Mouse (Mus musculus): ENCODE measurements around the gene Fam193a. TPM values are rescaled to one million over a fixed set of nuclear protein-coding genes. Genes with fewer than 3 reads are reported as not detected.

Gene Fam193a
- total RNA-seq, 1 experiment = 19.0 TPM

DNA sequence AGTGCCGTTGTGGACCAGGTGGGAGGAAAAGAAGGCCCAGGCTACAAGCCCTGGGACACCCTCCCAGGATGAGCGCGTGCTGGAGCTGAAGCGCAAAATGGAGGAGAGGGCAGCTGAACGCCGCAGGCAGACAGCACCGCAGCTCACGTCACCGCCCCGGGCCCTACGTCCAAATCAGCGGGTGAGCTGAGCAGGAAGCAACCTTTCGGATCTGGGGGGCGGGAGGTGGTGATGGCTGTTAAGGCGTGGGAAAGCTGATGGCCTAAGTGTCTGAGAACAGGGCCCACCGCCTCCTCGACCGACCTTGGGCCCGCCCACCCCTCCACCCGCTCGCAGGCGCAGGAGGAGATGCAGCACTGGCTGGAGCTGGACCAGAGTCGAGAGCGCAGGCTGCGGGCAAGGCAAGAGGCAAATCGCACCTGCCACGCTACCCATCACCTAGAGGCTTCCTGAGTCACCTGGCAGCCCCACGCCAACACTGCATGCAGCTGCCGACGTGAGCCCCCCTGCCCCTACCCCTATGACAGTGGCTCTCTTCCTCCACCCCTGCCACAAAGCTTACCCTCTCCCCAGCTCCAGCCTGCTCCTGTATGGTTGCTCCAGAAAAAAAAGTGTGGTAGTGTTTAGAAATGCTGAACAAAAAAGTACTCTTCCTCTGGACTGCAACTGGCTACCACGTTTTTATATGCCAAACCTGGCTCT lies 42.7 kb upstream of the Fam193a start:
- H3K4me1 ChIP-seq (ENCODE audit: control insufficient read depth in 2 of 2, insufficient read depth in 2 of 2, low read length in 2 of 2, poor library complexity in 1 of 2) = peaks cover 2 to 8% of the 10 kb centered on the region in 2 experiments; a peak in 2 of 4 replicates
- H3K27ac ChIP-seq (ENCODE audit: insufficient read depth, low read depth, low read length, poor library complexity, severe bottlenecking) = no peak overlapping the region
- DNase-seq (ENCODE audit: low read depth, low spot score) = peak; percentile 47
- no peak for TF ChIP-seq ZC3H11A (IDR thresholded peaks at IDR 0.05; ENCODE audit: borderline replicate concordance, low read depth, low read length)
- TF ChIP-seq MAFK (IDR thresholded peaks at IDR 0.05; ENCODE audit: insufficient read depth, low read depth, low read length) = no peak
- TF ChIP-seq CHD2 (IDR thresholded peaks at IDR 0.05; ENCODE audit: low read depth, low read length) = no peak
- no peak for TF ChIP-seq HCFC1 (IDR thresholded peaks at IDR 0.05; ENCODE audit: borderline replicate concordance, insufficient read depth, low read length)
- no peak for TF ChIP-seq ZNF384 (IDR thresholded peaks at IDR 0.05; ENCODE audit: low read depth, low read length)
- no peaks in the 10 kb centered on the region for H3K36me3 ChIP-seq (ENCODE audit: control insufficient read depth, insufficient read depth, low read length, poor library complexity, severe bottlenecking)
- no peaks in the 10 kb centered on the region for H3K9me3 ChIP-seq (ENCODE audit: control insufficient read depth, insufficient read depth, low read depth, low read length)
- in situ Hi-C loops (cut with MboI; ENCODE audit: low sequenced_read_pairs in 2 of 2, unreplicated experiment in 2 of 2) = no loop called here
- H3K9ac ChIP-seq (ENCODE audit: insufficient read depth, low read depth, low read length, poor library complexity, severe bottlenecking) = peak overlapping the region; percentile 63
- H3K4me3 ChIP-seq (ENCODE audit: insufficient read depth in 1 of 2, low read depth in 1 of 2, low read length in 2 of 2, poor library complexity in 1 of 2, severe bottlenecking in 1 of 2) = peak overlapping the region; percentile 40 to 60; a peak in 3 of 4 replicates

DNA sequence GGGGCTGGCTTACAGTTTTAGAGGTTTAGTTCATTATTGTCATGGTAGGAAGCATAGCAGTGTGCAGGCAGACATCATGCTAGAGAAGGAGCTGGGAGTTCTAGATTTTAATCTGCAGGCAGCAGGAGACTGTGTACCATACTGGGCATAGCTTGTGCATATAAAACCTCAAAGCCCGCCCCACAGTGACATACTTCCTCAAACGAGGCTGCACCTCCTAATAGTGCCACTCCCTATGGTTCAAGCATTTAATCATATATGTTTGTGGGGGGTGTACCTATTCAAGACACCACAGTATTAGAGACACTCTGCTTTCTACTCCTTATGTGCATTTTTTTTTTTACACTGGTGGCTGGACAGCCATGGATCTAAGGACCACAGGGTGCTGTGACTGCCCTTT lies 39.6 kb upstream of the Fam193a start:
- TF ChIP-seq ZC3H11A (IDR thresholded peaks at IDR 0.05; ENCODE audit: borderline replicate concordance, low read depth, low read length) (no peak), HCFC1 (IDR thresholded peaks at IDR 0.05; ENCODE audit: borderline replicate concordance, insufficient read depth, low read length) (no peak), MAFK (IDR thresholded peaks at IDR 0.05; ENCODE audit: insufficient read depth, low read depth, low read length) (no peak), ZNF384 (IDR thresholded peaks at IDR 0.05; ENCODE audit: low read depth, low read length) (no peak), CHD2 (IDR thresholded peaks at IDR 0.05; ENCODE audit: low read depth, low read length) (no peak)
- no peak overlapping the region for H3K4me3 ChIP-seq (ENCODE audit: insufficient read depth in 1 of 2, low read depth in 1 of 2, low read length in 2 of 2, poor library complexity in 1 of 2, severe bottlenecking in 1 of 2)
- H3K36me3 ChIP-seq (ENCODE audit: control insufficient read depth, insufficient read depth, low read length, poor library complexity, severe bottlenecking) = no peaks in the 10 kb centered on the region
- H3K9me3 ChIP-seq (ENCODE audit: control insufficient read depth, insufficient read depth, low read depth, low read length) = no peaks in the 10 kb centered on the region
- in situ Hi-C loops (cut with MboI; ENCODE audit: low sequenced_read_pairs in 2 of 2, unreplicated experiment in 2 of 2) = no loop called here
- DNase-seq (ENCODE audit: low read depth, low spot score) = no peak
- peaks cover 4 to 9% of the 10 kb centered on the region in 2 experiments; a peak in 2 of 4 replicates for H3K4me1 ChIP-seq (ENCODE audit: control insufficient read depth in 2 of 2, insufficient read depth in 2 of 2, low read length in 2 of 2, poor library complexity in 1 of 2)
- no peak overlapping the region for H3K9ac ChIP-seq (ENCODE audit: insufficient read depth, low read depth, low read length, poor library complexity, severe bottlenecking)
- H3K27ac ChIP-seq (ENCODE audit: insufficient read depth, low read depth, low read length, poor library complexity, severe bottlenecking) = no peak overlapping the region

DNA sequence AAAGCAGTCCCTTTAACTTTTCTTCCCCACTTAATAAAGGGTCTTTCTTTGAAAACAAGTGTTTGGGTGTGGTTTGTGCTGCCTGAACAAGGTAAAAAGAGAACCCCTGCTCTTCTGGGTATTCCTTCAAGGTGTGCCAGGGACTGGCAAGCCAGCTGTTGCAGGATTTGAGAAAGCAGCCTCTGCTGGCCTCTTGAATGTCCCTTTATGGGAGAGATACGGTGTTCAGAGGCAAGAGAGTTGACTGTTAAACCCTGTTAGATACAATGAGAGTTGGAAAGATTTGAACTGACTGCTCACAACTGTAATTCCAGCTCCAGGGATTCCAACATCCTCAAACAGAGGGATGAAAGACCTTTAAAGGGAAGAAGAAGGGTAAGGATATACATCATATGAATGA lies 35.7 kb upstream of the Fam193a start:
- in situ Hi-C loops (cut with MboI; ENCODE audit: low sequenced_read_pairs in 2 of 2, unreplicated experiment in 2 of 2) = no loop called here
- TF ChIP-seq CHD2 (IDR thresholded peaks at IDR 0.05; ENCODE audit: low read depth, low read length) (no peak), MAFK (IDR thresholded peaks at IDR 0.05; ENCODE audit: insufficient read depth, low read depth, low read length) (no peak), HCFC1 (IDR thresholded peaks at IDR 0.05; ENCODE audit: borderline replicate concordance, insufficient read depth, low read length) (no peak), ZNF384 (IDR thresholded peaks at IDR 0.05; ENCODE audit: low read depth, low read length) (no peak), ZC3H11A (IDR thresholded peaks at IDR 0.05; ENCODE audit: borderline replicate concordance, low read depth, low read length) (no peak)

DNA sequence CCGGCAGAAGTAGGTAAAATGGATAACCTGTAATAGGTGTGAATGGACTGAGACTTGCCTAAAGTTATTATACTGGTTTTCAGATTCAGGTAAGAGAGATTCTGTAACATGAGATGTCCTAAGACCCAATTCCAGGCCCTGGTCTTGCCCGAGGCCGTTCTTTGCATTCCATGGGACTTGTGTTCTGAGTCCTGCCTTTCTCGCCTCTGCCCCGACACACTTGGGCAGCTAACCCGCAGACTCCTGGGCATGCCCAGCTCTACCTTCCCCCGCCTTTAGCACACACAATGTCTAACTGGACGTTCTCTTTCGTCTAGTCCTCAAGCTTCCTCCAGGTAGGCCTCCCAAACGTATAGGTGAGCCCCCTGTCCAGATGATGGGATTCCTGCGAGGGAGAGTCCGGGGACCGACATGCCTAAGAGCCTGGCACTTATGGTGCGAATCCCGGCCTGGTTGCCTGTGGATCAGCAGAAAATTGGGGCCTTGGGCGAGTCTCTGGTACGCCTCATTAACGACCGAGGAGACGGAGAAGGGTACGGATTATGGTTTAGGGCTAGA lies 34.1 kb upstream of the Fam193a start:
- DNase-seq (ENCODE audit: low read depth, low spot score) = peak; percentile 58
- TF ChIP-seq HCFC1 (IDR thresholded peaks at IDR 0.05; ENCODE audit: borderline replicate concordance, insufficient read depth, low read length) = no peak
- TF ChIP-seq ZNF384 (IDR thresholded peaks at IDR 0.05; ENCODE audit: low read depth, low read length) = no peak
- peaks cover 3% of the 10 kb centered on the region; the same call in 1 of the 2 replicates for H3K36me3 ChIP-seq (ENCODE audit: control insufficient read depth, insufficient read depth, low read length, poor library complexity, severe bottlenecking)
- no peaks in the 10 kb centered on the region for H3K9me3 ChIP-seq (ENCODE audit: control insufficient read depth, insufficient read depth, low read depth, low read length)
- peak overlapping the region; percentile 91 for H3K27ac ChIP-seq (ENCODE audit: insufficient read depth, low read depth, low read length, poor library complexity, severe bottlenecking)
- H3K4me3 ChIP-seq (ENCODE audit: insufficient read depth in 1 of 2, low read depth in 1 of 2, low read length in 2 of 2, poor library complexity in 1 of 2, severe bottlenecking in 1 of 2) = peak overlapping the region; percentile 79 to 84
- peaks cover 1 to 3% of the 10 kb centered on the region in 2 experiments; a peak in 3 of 4 replicates for H3K4me1 ChIP-seq (ENCODE audit: control insufficient read depth in 2 of 2, insufficient read depth in 2 of 2, low read length in 2 of 2, poor library complexity in 1 of 2)
- H3K9ac ChIP-seq (ENCODE audit: insufficient read depth, low read depth, low read length, poor library complexity, severe bottlenecking) = peak overlapping the region; percentile 97
- in situ Hi-C loops (cut with MboI; ENCODE audit: low sequenced_read_pairs in 2 of 2, unreplicated experiment in 2 of 2) = no loop called here

More for the DNA sequence above, 35.7 kb upstream of the Fam193a start:
- H3K4me3 ChIP-seq (ENCODE audit: insufficient read depth in 1 of 2, low read depth in 1 of 2, low read length in 2 of 2, poor library complexity in 1 of 2, severe bottlenecking in 1 of 2) = no peak overlapping the region
- H3K27ac ChIP-seq (ENCODE audit: insufficient read depth, low read depth, low read length, poor library complexity, severe bottlenecking) = no peak overlapping the region
- H3K9me3 ChIP-seq (ENCODE audit: control insufficient read depth, insufficient read depth, low read depth, low read length) = no peaks in the 10 kb centered on the region
- peaks cover 3% of the 10 kb centered on the region; the same call in 1 of the 2 replicates for H3K36me3 ChIP-seq (ENCODE audit: control insufficient read depth, insufficient read depth, low read length, poor library complexity, severe bottlenecking)
- peaks cover 1 to 3% of the 10 kb centered on the region in 2 experiments; a peak in 3 of 4 replicates for H3K4me1 ChIP-seq (ENCODE audit: control insufficient read depth in 2 of 2, insufficient read depth in 2 of 2, low read length in 2 of 2, poor library complexity in 1 of 2)
- no peak overlapping the region for H3K9ac ChIP-seq (ENCODE audit: insufficient read depth, low read depth, low read length, poor library complexity, severe bottlenecking)
- DNase-seq (ENCODE audit: low read depth, low spot score) = no peak
